Mouse (Mus musculus): ENCODE measurements around the gene Ublcp1.

The Ublcp1 gene

GRCm38 (mm10) chr11:44470432-44471336 is at the start of gene Ublcp1:
Gene Ublcp1, minus strand, starts transcription at chr11:44470498.
- DNase-seq (ENCODE audit: low spot score): peak; percentile 90

- no peak for DNase-seq (ENCODE audit: low spot score)
Measured at GRCm38 (mm10) chr11:44519096-44519949, 49.0 kb upstream of the Ublcp1 start.

- peak; percentile 79 for DNase-seq (ENCODE audit: low spot score)
Measured at GRCm38 (mm10) chr11:44518281-44519095, 48.2 kb upstream of the Ublcp1 start, which contains the start of gene Rnf145. Gene Rnf145, plus strand, starts transcription at chr11:44518964.

- no peak for DNase-seq (ENCODE audit: low spot score)
Measured at GRCm38 (mm10) chr11:44517561-44518280, 47.4 kb upstream of the Ublcp1 start.

- no peak for DNase-seq (ENCODE audit: low spot score)
Measured at GRCm38 (mm10) chr11:44516362-44516761, 46.1 kb upstream of the Ublcp1 start.

- DNase-seq (ENCODE audit: low spot score): no peak
Measured at GRCm38 (mm10) chr11:44514666-44515065, 44.4 kb upstream of the Ublcp1 start.

GRCm38 (mm10) chr11:44513026-44513422 is 42.7 kb upstream of the Ublcp1 start:
- no peak for DNase-seq (ENCODE audit: low spot score)

GRCm38 (mm10) chr11:44512044-44513025 is 42.0 kb upstream of the Ublcp1 start:
- no peak for DNase-seq (ENCODE audit: low spot score)

- DNase-seq (ENCODE audit: low spot score): no peak
Measured at GRCm38 (mm10) chr11:44510371-44510770, 40.1 kb upstream of the Ublcp1 start.

GRCm38 (mm10) chr11:44509906-44510305 is 39.6 kb upstream of the Ublcp1 start:
- DNase-seq (ENCODE audit: low spot score): no peak

- no peak for DNase-seq (ENCODE audit: low spot score)
Measured at GRCm38 (mm10) chr11:44508876-44509275, 38.6 kb upstream of the Ublcp1 start.

- no peak for DNase-seq (ENCODE audit: low spot score)
Measured at GRCm38 (mm10) chr11:44504761-44505160, 34.5 kb upstream of the Ublcp1 start.

GRCm38 (mm10) chr11:44504146-44504545 is 33.8 kb upstream of the Ublcp1 start:
- DNase-seq (ENCODE audit: low spot score): no peak

- no peak for DNase-seq (ENCODE audit: low spot score)
Measured at GRCm38 (mm10) chr11:44502931-44503330, 32.6 kb upstream of the Ublcp1 start.

GRCm38 (mm10) chr11:44501477-44501876 is 31.2 kb upstream of the Ublcp1 start:
- DNase-seq (ENCODE audit: low spot score): no peak

- DNase-seq (ENCODE audit: low spot score): no peak
Measured at GRCm38 (mm10) chr11:44500966-44501365, 30.7 kb upstream of the Ublcp1 start.

GRCm38 (mm10) chr11:44498412-44499272 is 28.3 kb upstream of the Ublcp1 start:
- no peak for DNase-seq (ENCODE audit: low spot score)

GRCm38 (mm10) chr11:44496217-44496616 is 25.9 kb upstream of the Ublcp1 start:
- DNase-seq (ENCODE audit: low spot score): peak; percentile 13
